Mouse (Mus musculus) forebrain, postnatal 0 days (tissue): ENCODE measurements around the gene Rabac1. TPM values are rescaled to one million over a fixed set of nuclear protein-coding genes. Genes with fewer than 3 reads are reported as not detected.

Experiments used
- ATAC-seq: fragments of 200-750 bp; cut with Nextera tagmentation; 2 replicates; pipeline ENCODE4 v1.8.0; 2017; ENCODE audit warnings: mild to moderate bottlenecking, moderate library complexity
- DNase-seq: peaks from one replicate; pipeline ENCODE4 v3.0.0-alpha.2; 2015
- H3K27ac ChIP-seq: fragments of 300-500 bp; sonication (generic); 2 replicates; pipeline ENCODE4 v1.5.1; 2014; ENCODE audit warnings: low read depth, mild to moderate bottlenecking, antibody characterized with exemption, low read length, moderate library complexity, mixed read lengths
- H3K27me3 ChIP-seq: fragments of 300-500 bp; sonication (generic); 2 replicates; pipeline ENCODE4 v1.6.1; 2014; ENCODE audit warnings: mild to moderate bottlenecking, low read length, mixed read lengths; ENCODE audit not compliant: insufficient read depth
- H3K36me3 ChIP-seq: fragments of 300-500 bp; sonication (generic); 2 replicates; pipeline ENCODE4 v1.6.1; 2014; ENCODE audit warnings: mild to moderate bottlenecking, moderate library complexity; ENCODE audit not compliant: insufficient read depth
- H3K4me1 ChIP-seq: fragments of 300-500 bp; sonication (generic); 2 replicates; pipeline ENCODE4 v1.6.1; 2014; ENCODE audit warnings: antibody characterized with exemption; ENCODE audit not compliant: insufficient read depth
- H3K4me2 ChIP-seq: fragments of 300-500 bp; sonication (generic); 2 replicates; pipeline ENCODE4 v1.6.1; 2014; ENCODE audit warnings: low read depth, mild to moderate bottlenecking, moderate library complexity
- H3K4me3 ChIP-seq: fragments of 300-500 bp; sonication (generic); 2 replicates; pipeline ENCODE4 v1.5.1; 2014; ENCODE audit warnings: low read depth, low read length, mixed read lengths
- H3K9ac ChIP-seq: fragments of 300-500 bp; sonication (generic); 2 replicates; pipeline ENCODE4 v1.6.1; 2014; ENCODE audit warnings: mild to moderate bottlenecking
- H3K9me3 ChIP-seq: fragments of 300-500 bp; sonication (generic); 2 replicates; pipeline ENCODE4 v1.6.1; 2016; ENCODE audit warnings: low read length
- CTCF ChIP-seq: sonication (generic); IDR thresholded peaks from 2 replicates; pipeline ENCODE4 v1.5.1; 2016; ENCODE audit warnings: antibody characterized with exemption, control low read depth, low read depth
- WGBS: fragments of 180-500 bp; shearing (Covaris S2); extraction: QIAGEN DNeasy Blood & Tissue Kit; methylation state at CpG from one replicate; pipeline ENCODE4 v1.1.7; 2014; 5-methylcytosine and 5-hydroxymethylcytosine counted together
- polyA plus RNA-seq: library from polyadenylated mRNA; unstranded; fragments of >200 nt; fragmentation: Nextera tagmentation; extraction: Ambion mirVana; gene quantifications from 2 replicates; pipeline ENCODE4 v1.2.1, GENCODE M21; 2015
- total RNA-seq: library from RNA; depleted of rRNA; stranded (reverse); fragments of >200 nt; gene quantifications from 2 replicates; pipeline ENCODE4 v1.2.3, GENCODE M21; 2014

The Rabac1 gene
- total and polyA plus RNA-seq, 2 experiments from 2014 or later: 359 to 393 TPM

- no peak overlapping the region for H3K4me2 ChIP-seq
- no peak for DNase-seq
- H3K9ac ChIP-seq: no peak overlapping the region
- WGBS: 80% methylated on average over 12 of the region's 12 CpGs
- H3K4me3 ChIP-seq: no peak overlapping the region
- peaks cover 41% of the 10 kb centered on the region for H3K36me3 ChIP-seq
- ATAC-seq: no peak
- H3K4me1 ChIP-seq: peaks cover 15% of the 10 kb centered on the region; the same call in 1 of the 2 replicates
- TF ChIP-seq CTCF: no peak
- H3K27me3 ChIP-seq: no peaks in the 10 kb centered on the region
- H3K27ac ChIP-seq: no peak overlapping the region
- H3K9me3 ChIP-seq: no peaks in the 10 kb centered on the region
These were observed 28.2 kb upstream of the Rabac1 start for GRCm38 (mm10) chr7:25000711-25001110.

- Histone ChIP-seq H3K4me1 (peaks cover 15% of the 10 kb centered on the region; the same call in 1 of the 2 replicates), H3K9ac (no peak overlapping the region), H3K9me3 (no peaks in the 10 kb centered on the region), H3K4me2 (no peak overlapping the region), H3K4me3 (no peak overlapping the region), H3K27ac (no peak overlapping the region), H3K27me3 (no peaks in the 10 kb centered on the region), H3K36me3 (peaks cover 45% of the 10 kb centered on the region)
- DNase-seq: no peak
- 80% methylated on average over 7 of the region's 7 CpGs for WGBS
- TF ChIP-seq CTCF: no peak
- ATAC-seq: no peak
These were observed 27.7 kb upstream of the Rabac1 start for GRCm38 (mm10) chr7:25000211-25000610.

GRCm38 (mm10) chr7:24993081-24993480 lies 20.5 kb upstream of the Rabac1 start:
- Histone ChIP-seq H3K36me3 (peaks cover 89% of the 10 kb centered on the region), H3K9me3 (no peaks in the 10 kb centered on the region), H3K4me2 (no peak overlapping the region), H3K9ac (no peak overlapping the region), H3K27me3 (no peaks in the 10 kb centered on the region), H3K4me1 (no peaks in the 10 kb centered on the region), H3K4me3 (no peak overlapping the region), H3K27ac (no peak overlapping the region)
- WGBS: 70% methylated on average over 6 of the region's 6 CpGs
- ATAC-seq (no peak), DNase-seq (no peak)
- no peak for TF ChIP-seq CTCF

DNA sequence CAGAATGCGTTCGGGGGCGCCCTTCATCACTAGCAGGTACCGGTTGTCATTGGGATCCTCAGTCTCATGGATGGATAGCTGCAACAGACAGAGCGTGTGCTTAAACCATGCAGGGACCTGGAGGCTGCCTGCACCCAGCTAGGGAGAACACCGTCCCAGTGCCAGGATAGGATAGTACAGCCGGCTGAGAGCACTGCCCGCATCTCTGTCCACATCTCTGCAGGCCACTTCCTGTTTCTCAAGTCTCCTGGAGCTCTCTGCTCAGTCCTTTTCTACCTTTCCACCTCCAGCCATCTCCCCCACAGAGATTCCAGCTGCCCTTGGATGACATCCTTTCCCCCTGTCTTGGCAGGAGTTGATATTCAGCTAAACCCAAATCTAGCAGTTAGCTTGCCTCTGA lies 17.9 kb upstream of the Rabac1 start:
- Histone ChIP-seq H3K36me3 (peaks cover 90% of the 10 kb centered on the region), H3K27me3 (no peaks in the 10 kb centered on the region), H3K9me3 (no peaks in the 10 kb centered on the region), H3K4me2 (no peak overlapping the region), H3K4me3 (no peak overlapping the region), H3K4me1 (no peaks in the 10 kb centered on the region), H3K27ac (no peak overlapping the region), H3K9ac (no peak overlapping the region)
- no peak for ATAC-seq
- TF ChIP-seq CTCF: no peak
- WGBS: 83% methylated on average over 8 of the region's 8 CpGs
- no peak for DNase-seq

DNA sequence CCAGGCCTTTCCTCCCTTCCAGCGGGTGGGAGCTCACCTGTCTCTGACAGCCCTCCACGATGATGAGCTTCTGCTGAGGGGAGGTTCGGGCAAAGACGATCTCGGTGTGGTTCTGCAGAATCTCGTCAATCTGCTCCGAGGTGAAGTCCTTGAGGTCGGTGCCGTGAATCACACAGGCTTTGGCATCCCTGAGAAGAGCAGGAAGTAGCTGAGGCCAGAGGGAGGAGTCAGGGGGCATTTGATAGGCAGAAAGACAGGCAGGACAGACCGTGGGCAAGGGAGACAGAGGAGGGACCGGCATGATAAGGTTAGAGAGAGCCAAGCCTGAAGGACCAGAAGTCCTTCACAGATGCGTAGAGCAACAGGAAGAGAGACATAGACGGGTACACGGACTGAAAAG lies 15.4 kb upstream of the Rabac1 start:
- Histone ChIP-seq H3K27ac (no peak overlapping the region), H3K9ac (no peak overlapping the region), H3K36me3 (peaks cover 88% of the 10 kb centered on the region), H3K27me3 (no peaks in the 10 kb centered on the region), H3K4me3 (no peak overlapping the region), H3K4me1 (no peaks in the 10 kb centered on the region), H3K9me3 (no peaks in the 10 kb centered on the region), H3K4me2 (no peak overlapping the region)
- no peak for DNase-seq
- 90% methylated on average over 14 of the region's 14 CpGs for WGBS
- no peak for TF ChIP-seq CTCF
- ATAC-seq: no peak

- 71% methylated on average over 5 of the region's 5 CpGs for WGBS
- peaks cover 92% of the 10 kb centered on the region for H3K36me3 ChIP-seq
- H3K4me2 ChIP-seq: no peak overlapping the region
- DNase-seq (peak; percentile 40), ATAC-seq (0 out of 2 replicates have a peak, but pooled peaks have one; percentile 26)
- no peaks in the 10 kb centered on the region for H3K4me1 ChIP-seq
- no peaks in the 10 kb centered on the region for H3K27me3 ChIP-seq
- peak; percentile 62 for TF ChIP-seq CTCF
- H3K9me3 ChIP-seq: no peaks in the 10 kb centered on the region
- H3K27ac ChIP-seq: no peak overlapping the region
- H3K9ac ChIP-seq: no peak overlapping the region
- H3K4me3 ChIP-seq: no peak overlapping the region
These were observed 13.2 kb upstream of the Rabac1 start for GRCm38 (mm10) chr7:24985799-24986198.

GRCm38 (mm10) chr7:24984307-24984706 lies 11.8 kb upstream of the Rabac1 start:
- no peak for DNase-seq
- no peak overlapping the region for H3K27ac ChIP-seq
- no peaks in the 10 kb centered on the region for H3K9me3 ChIP-seq
- no peak overlapping the region for H3K9ac ChIP-seq
- no peaks in the 10 kb centered on the region for H3K27me3 ChIP-seq
- 88% methylated on average over 2 of the region's 2 CpGs for WGBS
- no peaks in the 10 kb centered on the region for H3K4me1 ChIP-seq
- H3K36me3 ChIP-seq: peaks cover 92% of the 10 kb centered on the region
- no peak overlapping the region for H3K4me3 ChIP-seq
- no peak for ATAC-seq
- H3K4me2 ChIP-seq: no peak overlapping the region
- TF ChIP-seq CTCF: peak; percentile 35; the same call in 1 of the 2 replicates
